Mouse (Mus musculus) c-Kit-negative CD71-positive TER-119-positive erythroid progenitor cells, embryonic 14.5 days (primary cell): Measurements from ENCODE around the gene Arl6ip4.

Source experiments
- DNase-seq: peaks from one replicate; pipeline ENCODE4 v3.0.0-alpha.2; 2013; ENCODE audit warnings: low read depth, low spot score

The Arl6ip4 gene

GRCm38 (mm10) chr5:124115990-124116845 is at the start of gene Arl6ip4:
Arl6ip4 (plus strand) TSS chr5:124116089.
- peak; percentile 56 for DNase-seq

GRCm38 (mm10) chr5:124069657-124070056 is 46.2 kb upstream of the Arl6ip4 start:
- DNase-seq, result no peak

GRCm38 (mm10) chr5:124073682-124074081 is 42.2 kb upstream of the Arl6ip4 start:
- no peak for DNase-seq

DNA sequence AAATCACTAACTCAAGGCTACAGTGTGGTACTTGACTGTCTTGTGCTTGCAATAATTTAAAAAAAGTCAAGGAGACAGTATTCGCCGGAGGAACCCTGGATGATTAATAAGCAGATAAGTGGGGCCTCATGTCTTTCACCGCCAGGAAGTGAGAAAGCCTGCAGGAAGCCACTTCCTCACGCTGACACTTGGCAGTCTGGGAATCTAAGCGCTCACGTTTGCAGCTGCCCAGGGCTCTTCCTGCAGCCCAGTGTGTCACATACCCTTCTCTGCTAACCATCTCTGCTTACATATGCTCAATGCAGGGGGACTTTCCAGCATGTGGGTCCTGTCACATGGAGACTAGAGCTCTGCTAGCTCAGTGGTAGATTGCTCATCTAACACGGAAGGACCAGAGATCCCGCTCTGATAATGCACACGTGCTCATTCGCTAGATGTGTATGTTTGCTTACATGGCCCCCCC is 41.0 kb upstream of the Arl6ip4 start:
- DNase-seq, result no peak

DNA sequence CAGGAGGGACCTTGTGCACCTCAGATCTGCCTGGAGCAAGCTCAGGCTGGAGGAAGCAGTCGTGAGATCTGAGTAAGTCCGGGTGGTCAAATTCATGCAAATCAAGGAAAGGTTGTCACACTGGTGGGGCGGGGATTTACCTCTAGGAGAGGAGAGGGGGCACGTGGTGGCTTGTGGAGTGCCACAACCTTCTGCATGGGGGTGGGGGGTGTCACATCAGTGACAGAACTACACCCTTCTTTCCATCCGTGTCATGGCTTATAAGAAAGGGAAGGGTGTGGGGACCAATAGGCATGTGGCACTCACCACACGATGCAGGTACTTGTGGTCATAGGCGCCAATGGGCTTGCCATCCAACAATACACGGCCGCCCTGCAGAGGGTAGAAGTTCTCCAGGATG is 40.2 kb upstream of the Arl6ip4 start:
- DNase-seq, result no peak

- DNase-seq, result no peak
Measured at GRCm38 (mm10) chr5:124076559-124076958, 39.3 kb upstream of the Arl6ip4 start.

GRCm38 (mm10) chr5:124077241-124077640 is 38.6 kb upstream of the Arl6ip4 start:
- no peak for DNase-seq

DNA sequence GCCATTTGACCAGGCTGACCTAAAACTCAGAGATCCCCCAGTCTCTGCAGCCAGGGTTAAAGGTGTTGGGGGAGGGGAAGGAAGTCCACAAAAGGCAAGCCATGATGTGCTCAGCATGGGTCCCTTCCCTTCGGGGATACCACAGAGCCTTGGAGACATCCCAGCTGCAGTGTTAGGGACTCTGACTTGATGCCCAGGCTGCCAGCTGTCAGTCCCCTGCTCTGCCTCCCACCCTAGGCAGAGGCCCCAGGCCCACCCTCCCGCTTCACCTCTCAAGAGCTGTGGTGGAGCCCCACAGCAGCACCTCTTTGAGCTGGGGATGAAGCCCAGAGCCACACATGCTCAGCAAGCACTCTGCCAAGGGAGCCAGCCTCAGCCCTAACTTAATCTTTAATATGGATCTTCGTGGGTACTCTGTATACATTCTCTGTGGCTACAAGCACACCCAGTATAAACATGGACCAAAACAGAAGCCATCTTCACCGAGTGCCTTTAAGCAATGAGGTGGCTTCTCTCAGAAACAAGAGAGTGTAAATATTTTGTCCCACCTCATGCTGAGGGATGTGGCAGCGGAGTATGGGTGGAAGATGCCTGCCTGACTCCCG is 37.9 kb upstream of the Arl6ip4 start:
- no peak for DNase-seq

DNA sequence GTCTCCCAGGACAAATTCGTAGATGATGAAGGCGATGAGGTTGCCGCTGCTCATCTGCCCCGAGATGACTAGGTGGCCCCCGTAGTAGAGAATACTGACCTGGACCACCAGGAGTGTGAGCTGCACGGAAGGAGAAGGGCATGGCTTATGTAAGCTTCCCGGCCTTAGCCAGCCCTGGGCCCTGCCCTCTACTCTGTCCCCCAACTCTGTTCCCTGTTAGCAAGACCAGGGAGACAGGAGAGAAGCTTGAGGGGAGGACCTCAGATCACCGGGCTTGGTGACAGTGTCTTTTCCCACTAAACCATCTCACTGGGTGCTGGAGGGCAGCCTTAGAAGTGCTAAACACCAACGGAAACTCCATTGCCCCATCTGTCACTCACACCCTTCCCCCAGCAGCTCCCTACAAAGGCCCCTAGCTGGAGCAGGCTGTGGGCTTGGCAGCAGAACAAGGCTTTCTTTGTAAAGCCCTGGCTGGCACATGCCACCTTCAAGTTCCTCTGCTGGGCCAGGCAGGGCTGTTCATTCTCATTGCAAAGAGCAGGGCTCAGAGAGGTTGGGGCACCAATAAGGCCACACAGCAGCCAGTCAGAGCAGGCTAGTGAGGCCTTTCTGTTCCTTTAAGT is 37.0 kb upstream of the Arl6ip4 start:
- DNase-seq, result no peak

- no peak for DNase-seq
Measured at GRCm38 (mm10) chr5:124079880-124080279, 36.0 kb upstream of the Arl6ip4 start.

- DNase-seq, result no peak
Measured at GRCm38 (mm10) chr5:124082447-124082846, 33.4 kb upstream of the Arl6ip4 start.

- no peak for DNase-seq
Measured at GRCm38 (mm10) chr5:124082941-124083688, 32.8 kb upstream of the Arl6ip4 start.

DNA sequence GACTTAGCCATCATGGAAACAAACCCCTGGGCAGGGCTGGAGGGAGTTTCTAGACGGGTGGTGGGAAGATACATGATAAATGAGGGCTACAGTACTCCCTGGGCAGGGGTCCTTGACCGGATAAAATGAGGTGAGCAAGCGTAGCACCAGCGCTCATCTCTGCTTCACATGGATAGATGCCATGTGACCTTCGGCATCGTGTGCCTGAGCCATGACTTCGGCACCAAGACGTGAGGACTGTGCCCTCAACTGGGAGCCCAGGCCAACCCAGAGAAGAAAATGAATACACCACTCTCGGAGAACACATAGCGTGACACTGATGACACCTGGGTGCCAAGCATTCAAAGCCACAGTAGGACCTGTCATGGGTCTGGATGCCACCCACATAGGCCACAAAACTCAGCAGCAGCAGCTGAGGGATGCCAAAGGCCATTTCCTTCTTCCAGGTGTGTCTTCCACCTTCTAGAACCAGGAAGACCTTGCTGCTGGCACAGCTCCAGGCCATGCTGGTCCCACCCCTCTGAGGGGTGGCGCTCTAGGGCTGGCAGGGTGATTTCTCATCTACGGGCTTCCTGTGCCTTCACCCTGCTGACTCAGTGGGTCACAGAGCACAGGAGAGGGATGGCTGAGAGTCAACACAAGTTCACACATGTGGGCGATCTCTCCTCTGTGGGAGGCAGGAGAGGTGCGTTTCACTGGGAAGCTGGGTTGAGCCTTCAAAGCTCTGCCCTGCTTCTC is 31.9 kb upstream of the Arl6ip4 start:
- DNase-seq, result no peak

DNA sequence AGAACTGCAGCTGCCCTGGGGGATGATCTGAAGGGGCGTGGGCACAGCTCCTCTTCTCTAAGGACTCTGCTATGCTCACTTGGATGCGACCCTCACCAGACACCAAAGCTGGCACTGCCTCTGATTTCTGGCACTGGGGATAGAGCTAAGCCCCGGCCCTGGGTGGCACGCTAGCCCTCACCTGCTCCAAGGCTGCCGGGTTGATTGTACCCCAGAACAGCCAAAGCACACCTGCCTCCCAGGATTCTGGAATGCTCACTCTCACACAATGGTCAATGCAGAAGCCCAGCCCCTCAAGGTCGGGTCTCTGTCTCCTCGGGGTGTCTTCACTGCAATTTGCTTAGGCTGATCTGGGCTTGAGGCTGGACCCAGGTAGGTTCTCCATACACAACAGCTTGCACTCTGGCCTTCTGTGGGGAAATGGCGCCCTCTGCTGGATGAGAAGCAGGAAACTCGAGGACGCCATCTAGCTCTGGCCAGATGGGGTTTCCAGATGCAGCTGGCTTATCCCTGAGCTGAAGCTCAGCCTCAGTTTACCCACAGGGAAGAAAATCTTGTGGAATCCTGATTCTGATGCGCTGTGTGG is 31.2 kb upstream of the Arl6ip4 start:
- peak; percentile 84 for DNase-seq

DNA sequence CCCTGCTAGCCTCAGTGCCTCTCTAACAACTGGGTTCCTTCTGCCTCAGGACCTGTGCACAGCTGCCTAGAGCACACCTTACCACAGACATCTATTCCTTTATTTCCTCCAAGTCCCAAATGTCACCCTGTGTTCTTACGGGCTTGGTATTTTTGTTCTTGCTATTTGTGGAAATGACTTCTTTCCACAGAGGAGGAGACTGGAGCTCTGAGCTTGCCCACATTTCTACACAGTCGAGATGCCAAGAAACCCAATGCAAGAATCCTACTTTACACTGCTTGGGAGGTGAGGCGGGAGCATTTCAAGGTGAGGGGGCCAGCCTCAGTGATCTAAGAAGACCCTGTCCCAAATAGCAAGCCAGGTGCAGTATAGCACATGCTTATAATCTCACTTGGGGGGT is 30.4 kb upstream of the Arl6ip4 start:
- DNase-seq, result no peak

GRCm38 (mm10) chr5:124086876-124087275 is 29.0 kb upstream of the Arl6ip4 start:
- DNase-seq, result no peak

DNA sequence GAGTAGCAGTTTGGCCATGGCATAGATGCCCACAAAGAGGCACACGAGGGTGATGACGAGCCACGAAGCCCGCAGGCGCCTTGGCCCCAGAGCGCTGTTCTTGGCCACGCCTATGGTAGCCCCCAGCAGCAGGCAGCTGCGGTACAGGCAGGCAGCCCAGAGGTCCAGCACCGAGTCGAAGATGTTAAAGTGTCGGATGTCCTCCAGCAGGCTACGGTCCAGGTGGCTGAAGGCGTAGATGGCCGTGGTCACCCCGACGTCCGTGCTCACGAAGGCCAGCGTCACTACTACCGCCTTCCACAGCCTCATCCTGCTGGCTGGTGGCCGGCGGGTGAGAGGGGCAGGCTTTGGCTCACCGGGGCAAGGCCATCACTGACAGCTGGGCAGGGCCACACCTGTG is 26.0 kb upstream of the Arl6ip4 start:
- no peak for DNase-seq

GRCm38 (mm10) chr5:124091951-124092406 is 23.9 kb upstream of the Arl6ip4 start:
- peak; percentile 85 for DNase-seq

DNA sequence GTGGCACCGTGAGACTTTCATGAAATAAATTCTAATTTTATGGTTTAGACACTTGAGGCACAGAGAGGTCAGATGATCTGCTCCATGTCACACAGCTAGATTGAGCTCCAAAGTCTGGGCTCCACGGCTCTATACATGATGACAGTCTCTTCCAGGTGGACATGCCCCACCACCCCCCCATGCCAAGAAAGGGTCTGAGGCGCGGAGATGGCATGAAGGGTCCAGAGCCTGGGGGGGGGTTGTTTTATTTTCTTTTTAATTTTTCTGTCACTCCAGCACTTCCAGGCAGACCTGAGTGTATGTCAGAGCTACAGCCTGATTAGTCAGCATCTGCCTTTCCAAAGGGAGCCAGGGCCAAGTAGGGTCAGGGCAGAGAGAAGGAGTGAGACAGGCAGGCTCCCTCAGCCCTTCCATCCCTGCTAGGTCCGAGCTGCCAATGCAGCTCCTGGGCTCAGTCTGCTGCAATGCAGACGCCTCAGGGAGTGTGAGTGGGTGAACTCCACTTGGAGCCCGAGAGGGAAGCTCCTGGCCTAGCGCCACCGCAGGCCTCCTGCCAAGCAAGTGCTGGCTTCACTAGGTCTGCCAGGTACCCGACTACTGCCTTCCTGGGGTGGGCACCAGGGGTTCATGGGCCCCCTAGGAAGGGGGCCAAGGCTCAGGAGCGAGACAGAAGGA is 22.6 kb upstream of the Arl6ip4 start:
- DNase-seq, result no peak
